Mouse (Mus musculus) heart, postnatal 14 days (tissue): Measurements from ENCODE around the gene Cd47. TPM values are rescaled to one million over a fixed set of nuclear protein-coding genes. Genes with fewer than 3 reads are reported as not detected.

Source experiments
- DNase-seq, 2 experiments: peaks; one replicate each; pipeline ENCODE4 v3.0.0; 2021 to 2022
- intact Hi-C: fragments of 180-260 bp; cut with DNase I; formaldehyde crosslinking; loops from one replicate; pipeline ENCODE4 v1.15.1; 2025
- total RNA-seq, 2 experiments: library from RNA; stranded (reverse); gene quantifications; 2 replicates each; pipeline ENCODE4 v1.2.3; 2021

The Cd47 gene
- total RNA-seq, 2 experiments from 2014 or later, result 67.1 to 71.3 TPM

GRCm38 (mm10) chr16:49962305-49962704 lies 162.0 kb downstream of the Cd47 start:
- no peak for DNase-seq
- intact Hi-C loops, result loop anchor here (5.0 kb wide), 1 partner anchor 50 kb away; no protein-coding TSS in a partner anchor

DNA sequence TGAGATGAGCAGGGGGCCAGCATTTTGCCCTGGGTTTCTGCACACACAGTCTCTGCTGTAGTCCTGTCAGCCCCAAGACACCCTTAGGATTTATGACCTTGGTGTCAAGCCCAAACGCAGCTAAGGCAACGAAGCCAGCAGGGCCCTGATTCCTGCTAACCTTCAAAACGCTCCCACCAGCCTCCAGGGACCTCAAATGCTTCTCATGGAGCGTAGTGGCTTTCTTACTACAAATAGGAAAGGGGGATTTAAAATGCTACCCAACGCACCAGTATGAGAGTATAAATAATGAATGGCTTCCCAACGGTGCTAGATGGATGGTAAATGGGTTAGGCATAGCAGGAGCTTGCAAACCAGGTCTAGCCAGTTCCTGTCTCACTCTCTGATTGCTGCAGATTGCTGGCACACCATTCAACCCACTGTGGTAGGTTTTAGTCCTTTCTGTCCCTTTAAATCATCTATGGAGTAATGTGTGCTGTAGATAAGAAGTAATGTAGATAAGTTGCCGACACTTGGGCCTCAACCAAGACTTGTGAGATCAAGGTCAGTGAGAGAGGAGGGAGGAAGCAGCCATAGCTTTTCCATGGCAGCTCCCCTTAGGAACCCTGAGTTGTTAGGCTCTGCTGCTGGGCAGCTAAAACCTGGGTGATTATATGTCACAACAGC lies 164.1 kb downstream of the Cd47 start:
- no peak for DNase-seq
- intact Hi-C loops, result loop anchor here (5.0 kb wide), 1 partner anchor 52 kb away; no protein-coding TSS in a partner anchor

Other genes with a start within 250 kb of the Cd47 start
- 10 to 100 TPM; 10.9 to 13.0 TPM for gene Ift57, start 101.3 kb upstream of the Cd47 start, total RNA-seq